Mouse (Mus musculus): ENCODE results near the gene Megf8.

GRCm38 (mm10) chr7:25334472-25334871 lies 17.5 kb downstream of the Megf8 start:
- no peak for TF ChIP-seq EP300 (IDR thresholded peaks at IDR 0.05)
- no peak for TF ChIP-seq CTCF (IDR thresholded peaks at IDR 0.05)

Measured in lung, postnatal 0 days (tissue).